ENCODE assay signal across 9 mouse cellular contexts in the genomic region with DNA sequence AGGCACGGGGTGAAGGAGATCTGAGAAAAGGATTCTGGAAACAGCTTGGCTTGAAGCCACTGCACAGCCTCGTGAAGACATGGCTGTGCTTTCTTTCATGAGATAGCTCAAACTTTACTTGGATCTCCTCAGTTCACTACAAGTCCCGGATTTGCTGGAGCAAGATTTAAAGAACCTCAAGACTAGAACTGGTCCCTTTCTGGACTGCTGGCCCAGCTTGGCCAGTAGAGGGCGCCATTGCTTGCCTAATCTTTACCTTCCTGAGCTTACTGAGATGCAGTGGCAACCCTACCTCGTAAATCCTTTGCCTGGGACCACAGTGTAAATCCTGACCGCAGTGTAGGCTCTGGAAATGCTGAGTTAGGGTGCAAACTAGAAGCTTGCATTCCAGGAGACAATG. TPM values are rescaled to one million over a fixed set of nuclear protein-coding genes. Genes with fewer than 3 reads are reported as not detected.
DNase-seq lines count a peak whose midpoint lies in the region; ATAC-seq and TF ChIP-seq lines count a peak whose summit lies in the region.
"Had no signal": no experiment of that assay in that cellular context is flagged by ENCODE, and none has a peak within 500 bp of the region (broad histone marks: within the 10 kb centered on the region; RNA-seq: fewer than 3 reads in every experiment).

No protein-coding gene starts in this region.

- intact Hi-C loops in left cerebral cortex, postnatal 4 days (cut with DNase I): loop anchor here (2.0 to 5.0 kb wide), 3 partner anchors 51 to 341 kb away; no protein-coding TSS in a partner anchor

- no peak overlapping the region for H3K4me3 ChIP-seq in bone marrow macrophage, adult 2 months (ENCODE audit: insufficient read depth, low read length)
- no peak overlapping the region for H3K4me3 ChIP-seq in forebrain, embryonic 14.5 days (ENCODE audit: low read depth, low read length)
- H3K4me3 ChIP-seq in intestine, postnatal 0 days (ENCODE audit: low read depth, low read length): no peak overlapping the region
- no peak overlapping the region for H3K4me3 ChIP-seq in neural tube, embryonic 14.5 days (ENCODE audit: low read depth, low read length)

- no peak overlapping the region for H3K9ac ChIP-seq in forebrain, embryonic 14.5 days (ENCODE audit: low read length)
- H3K9ac ChIP-seq in intestine, postnatal 0 days (ENCODE audit: low read depth, low read length): no peak overlapping the region
- no peak overlapping the region for H3K9ac ChIP-seq in neural tube, embryonic 14.5 days (replicated peaks; ENCODE audit: low read depth, low read length)

- ATAC-seq in forebrain, embryonic 14.5 days: no peak
- ATAC-seq in intestine, postnatal 0 days: 0 out of 2 replicates have a peak, but pooled peaks have one; percentile 45
- ATAC-seq in neural tube, embryonic 14.5 days (ENCODE audit: low read depth): 0 out of 2 replicates have a peak, but pooled peaks have one; percentile 46

- peak; percentile 17 for DNase-seq in ovary, postnatal 10 days (ENCODE audit: low spot score)
- DNase-seq in ovary, adult 18-20 months (ENCODE audit: low spot score): no peak
- peak; percentile 74 for DNase-seq in forebrain, embryonic 14.5 days (ENCODE audit: low spot score)
- DNase-seq in left cerebral cortex, postnatal 4 days: peak; percentile 74
- DNase-seq in thymus, postnatal 10 days (ENCODE audit: low spot score in 2 of 2): peak; percentile 44 to 78

- H3K4me1 ChIP-seq in bone marrow macrophage, adult 2 months (ENCODE audit: control insufficient read depth, insufficient read depth, low read length): no peaks in the 10 kb centered on the region
- no peaks in the 10 kb centered on the region for H3K4me1 ChIP-seq in forebrain, embryonic 14.5 days (ENCODE audit: control insufficient read depth, insufficient read depth, low read length)
- H3K4me1 ChIP-seq in intestine, postnatal 0 days (replicated peaks; ENCODE audit: control insufficient read depth, insufficient read depth, low read length): no peaks in the 10 kb centered on the region
- H3K4me1 ChIP-seq in neural tube, embryonic 14.5 days (ENCODE audit: control insufficient read depth, insufficient read depth, low read length): no peaks in the 10 kb centered on the region

- H3K27ac ChIP-seq in bone marrow macrophage, adult 2 months (ENCODE audit: insufficient read depth, low read depth, low read length): no peak overlapping the region
- no peak overlapping the region for H3K27ac ChIP-seq in forebrain, embryonic 14.5 days (ENCODE audit: low read depth, low read length)
- H3K27ac ChIP-seq in intestine, postnatal 0 days (ENCODE audit: low read depth, low read length): no peak overlapping the region
- H3K27ac ChIP-seq in neural tube, embryonic 14.5 days (ENCODE audit: low read depth, low read length): no peak overlapping the region

- H3K36me3 ChIP-seq in forebrain, embryonic 14.5 days (ENCODE audit: control insufficient read depth, insufficient read depth, low read length): no peaks in the 10 kb centered on the region
- H3K36me3 ChIP-seq in intestine, postnatal 0 days (ENCODE audit: control insufficient read depth, insufficient read depth): no peaks in the 10 kb centered on the region
- no peaks in the 10 kb centered on the region for H3K36me3 ChIP-seq in neural tube, embryonic 14.5 days (ENCODE audit: control insufficient read depth, insufficient read depth, low read length)

- TF ChIP-seq CTCF in bone marrow macrophage, adult 2 months (IDR thresholded peaks at IDR 0.05; ENCODE audit: low read depth, low read length): peak; percentile 79
- TF ChIP-seq CTCF in intestine, postnatal 0 days (IDR thresholded peaks at IDR 0.05; ENCODE audit: low read depth): peak; percentile 85

- TF ChIP-seq POLR2A in bone marrow macrophage, adult 2 months (IDR thresholded peaks at IDR 0.05; ENCODE audit: borderline replicate concordance, low read depth, low read length): no peak

- H3K4me2 ChIP-seq in forebrain, embryonic 14.5 days (ENCODE audit: low read length): no peak overlapping the region
- H3K4me2 ChIP-seq in intestine, postnatal 0 days (replicated peaks; ENCODE audit: low read depth): no peak overlapping the region
- no peak overlapping the region for H3K4me2 ChIP-seq in neural tube, embryonic 14.5 days (ENCODE audit: low read depth, low read length)

- 23% methylated on average over 6 of the region's 6 CpGs for WGBS in forebrain, embryonic 14.5 days
- WGBS in intestine, postnatal 0 days: 21% methylated on average over 6 of the region's 6 CpGs
- 24% methylated on average over 6 of the region's 6 CpGs for WGBS in neural tube, embryonic 14.5 days

- H3K27me3 ChIP-seq in forebrain, embryonic 14.5 days (replicated peaks; ENCODE audit: control insufficient read depth, insufficient read depth, low read length): no peaks in the 10 kb centered on the region
- no peaks in the 10 kb centered on the region for H3K27me3 ChIP-seq in intestine, postnatal 0 days (replicated peaks; ENCODE audit: control insufficient read depth, insufficient read depth, low read length)
- no peaks in the 10 kb centered on the region for H3K27me3 ChIP-seq in neural tube, embryonic 14.5 days (ENCODE audit: control insufficient read depth, insufficient read depth, low read length)

- H3K9me3 ChIP-seq in forebrain, embryonic 14.5 days (replicated peaks; ENCODE audit: control insufficient read depth, low read length): no peaks in the 10 kb centered on the region
- H3K9me3 ChIP-seq in intestine, postnatal 0 days (ENCODE audit: control insufficient read depth): no peaks in the 10 kb centered on the region
- no peaks in the 10 kb centered on the region for H3K9me3 ChIP-seq in neural tube, embryonic 14.5 days (ENCODE audit: control insufficient read depth, low read length)

RNA-seq across cellular contexts. Expression of a gene that starts 6.7 kb away (rescaled TPM):
- polyA plus RNA-seq in bone marrow macrophage, adult 2 months (2012; ENCODE audit: insufficient read depth, insufficient read length, missing spikeins): not detected in 2 replicates
- polyA plus RNA-seq in forebrain, embryonic 14.5 days (2014; fragmentation: Nextera tagmentation; extraction: Ambion mirVana): 0.04 TPM in 1 of 2 replicates, not detected in the other
- not detected in 2 replicates for polyA plus RNA-seq in intestine, postnatal 0 days (2015; fragmentation: Nextera tagmentation; extraction: Ambion mirVana)
- not detected for total RNA-seq in left cerebral cortex, postnatal 4 days (2021)
- polyA plus RNA-seq in neural tube, embryonic 14.5 days (2014; fragmentation: Nextera tagmentation; extraction: Ambion mirVana): not detected in 2 replicates
- polyA plus RNA-seq: stomach, embryonic 16.5 days had no signal

RNA-seq across cellular contexts. Expression of a gene that starts 15.0 kb away (rescaled TPM):
- polyA plus RNA-seq in bone marrow macrophage, adult 2 months (2012; ENCODE audit: insufficient read depth, insufficient read length, missing spikeins): not detected in 2 replicates
- polyA plus RNA-seq in forebrain, embryonic 14.5 days (2014; fragmentation: Nextera tagmentation; extraction: Ambion mirVana): not detected in 2 replicates
- polyA plus RNA-seq in intestine, postnatal 0 days (2015; fragmentation: Nextera tagmentation; extraction: Ambion mirVana): not detected in 2 replicates
- not detected for total RNA-seq in left cerebral cortex, postnatal 4 days (2021)
- not detected in 2 replicates for polyA plus RNA-seq in neural tube, embryonic 14.5 days (2014; fragmentation: Nextera tagmentation; extraction: Ambion mirVana)

RNA-seq across cellular contexts. Expression of a gene that starts 23.4 kb away (rescaled TPM):
- polyA plus RNA-seq in bone marrow macrophage, adult 2 months (2012; ENCODE audit: insufficient read depth, insufficient read length, missing spikeins): not detected in 2 replicates
- not detected in 2 replicates for polyA plus RNA-seq in forebrain, embryonic 14.5 days (2014; fragmentation: Nextera tagmentation; extraction: Ambion mirVana)
- 5.8 and 6.1 TPM in 2 replicates for polyA plus RNA-seq in intestine, postnatal 0 days (2015; fragmentation: Nextera tagmentation; extraction: Ambion mirVana)
- 1 to 10 TPM; 3.9 to 4.6 TPM for total RNA-seq in left cerebral cortex, postnatal 4 days (2021)
- 1.2 and 1.5 TPM in 2 replicates for polyA plus RNA-seq in neural tube, embryonic 14.5 days (2014; fragmentation: Nextera tagmentation; extraction: Ambion mirVana)
